Mouse (Mus musculus): Measurements from ENCODE around the gene Muc1.

Muc1 gene

GRCm38 (mm10) chr3:89277281-89278021, 48.6 kb downstream of the Muc1 start:
- no peak for DNase-seq

- DNase-seq = no peak
Observed at GRCm38 (mm10) chr3:89278107-89278506, 49.2 kb downstream of the Muc1 start.

GRCm38 (mm10) chr3:89278643-89279042, 49.8 kb downstream of the Muc1 start:
- no peak for DNase-seq

GRCm38 (mm10) chr3:89279153-89279890, 50.5 kb downstream of the Muc1 start:
- DNase-seq = peak; percentile 91

- peak; percentile 86 for DNase-seq
Observed at GRCm38 (mm10) chr3:89280050-89280605, 51.3 kb downstream of the Muc1 start.

GRCm38 (mm10) chr3:89280606-89281511, 52.0 kb downstream of the Muc1 start, which contains the start of gene Efna1:
Gene Efna1, minus strand, starts transcription at chr3:89281142.
- DNase-seq = peak; percentile 69

GRCm38 (mm10) chr3:89281579-89282290, 52.9 kb downstream of the Muc1 start:
- peak; percentile 89 for DNase-seq

GRCm38 (mm10) chr3:89282291-89282643, 53.4 kb downstream of the Muc1 start:
- DNase-seq = no peak

Measured in retina, postnatal 1 day (tissue).